Mouse (Mus musculus) cerebellum, adult 9-11 months (tissue): ENCODE data around the gene Apoa2.

Source experiments
- DNase-seq: peaks from one replicate; pipeline ENCODE4 v3.0.0; 2022

The Apoa2 gene

DNA sequence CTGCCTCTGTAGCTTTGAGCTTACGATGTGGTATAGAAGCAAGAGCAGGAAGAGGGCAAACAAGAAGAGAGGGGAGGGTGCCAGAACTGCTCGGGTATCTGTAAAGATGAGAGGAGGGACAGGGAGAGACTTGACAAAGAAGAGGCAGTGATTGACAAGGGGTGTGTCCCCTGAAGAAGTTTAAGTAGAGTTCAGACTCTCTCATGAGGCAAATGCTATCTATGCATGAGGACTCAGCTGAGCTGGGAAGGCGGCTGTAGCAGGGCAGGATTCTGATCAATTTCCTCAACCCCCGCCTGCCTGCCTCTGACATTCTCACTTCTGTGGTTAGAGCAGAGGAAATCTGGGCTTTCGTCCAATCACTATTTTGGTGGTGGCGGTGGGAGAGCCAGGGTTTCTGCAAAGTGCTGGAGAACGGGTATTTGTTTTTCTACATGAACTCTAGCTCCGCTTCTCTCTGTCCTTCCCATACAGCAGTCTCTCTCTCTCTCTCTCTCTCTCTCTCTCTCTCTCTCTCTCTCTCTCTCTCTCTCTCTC lies 37.8 kb downstream of the Apoa2 start:
- DNase-seq = no peak

DNA sequence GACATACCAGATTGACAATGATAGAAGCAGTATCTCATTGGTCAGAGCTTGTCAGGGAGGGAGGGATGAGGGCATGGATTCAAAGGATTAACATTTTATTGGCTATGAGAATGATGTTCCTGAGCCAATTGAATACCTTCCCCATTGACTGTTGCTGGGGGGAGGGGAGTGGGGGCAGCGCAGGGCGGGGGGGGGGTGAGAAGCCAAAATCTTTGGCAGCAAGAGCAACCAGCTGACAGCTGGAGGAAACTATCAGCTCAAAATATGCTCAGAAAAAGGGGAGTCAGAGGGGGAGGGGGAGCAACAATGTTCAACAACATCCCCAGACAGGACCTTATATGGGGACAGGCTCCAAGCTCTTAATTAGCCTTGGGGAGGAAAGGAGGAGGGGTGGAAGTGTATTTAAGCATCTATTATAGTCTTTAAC lies 38.3 kb downstream of the Apoa2 start:
- no peak for DNase-seq

DNA sequence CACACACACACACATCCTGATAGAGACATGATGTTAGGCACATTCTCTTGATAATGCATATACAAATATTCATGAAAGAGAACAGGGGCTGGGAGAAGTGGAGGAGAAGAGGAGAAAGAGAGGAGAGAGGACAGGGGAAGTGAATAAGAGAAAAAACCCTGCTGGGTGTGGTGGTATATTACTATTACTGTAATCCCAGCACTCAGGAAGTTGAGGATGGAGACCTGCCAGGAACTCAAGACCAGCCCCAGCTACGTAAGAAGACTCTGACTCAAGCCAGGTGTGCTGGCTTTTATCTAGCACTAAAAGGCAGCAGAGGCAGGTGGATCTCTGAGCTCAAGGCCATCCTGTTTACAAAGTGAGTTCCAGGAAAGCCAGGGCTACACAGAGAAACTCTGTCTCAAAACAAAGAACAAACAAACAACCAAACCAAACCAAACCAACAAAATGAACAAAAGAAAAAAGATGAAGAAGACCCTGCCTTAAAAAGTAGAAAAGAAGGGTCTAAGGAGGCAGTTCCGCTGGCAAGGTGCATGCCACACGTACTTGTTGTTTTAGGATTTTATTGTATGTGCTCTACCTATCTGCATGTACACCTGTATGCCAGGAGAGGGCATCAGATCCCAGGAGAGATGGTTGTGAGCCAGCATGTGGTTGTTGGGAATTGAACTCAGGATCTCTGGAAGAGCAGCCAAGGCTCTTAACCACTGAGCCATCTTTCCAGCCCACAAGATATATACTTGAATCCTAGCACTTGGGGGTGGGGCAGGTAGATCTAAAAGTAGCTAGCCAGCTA lies 39.0 kb downstream of the Apoa2 start:
- no peak for DNase-seq

DNA sequence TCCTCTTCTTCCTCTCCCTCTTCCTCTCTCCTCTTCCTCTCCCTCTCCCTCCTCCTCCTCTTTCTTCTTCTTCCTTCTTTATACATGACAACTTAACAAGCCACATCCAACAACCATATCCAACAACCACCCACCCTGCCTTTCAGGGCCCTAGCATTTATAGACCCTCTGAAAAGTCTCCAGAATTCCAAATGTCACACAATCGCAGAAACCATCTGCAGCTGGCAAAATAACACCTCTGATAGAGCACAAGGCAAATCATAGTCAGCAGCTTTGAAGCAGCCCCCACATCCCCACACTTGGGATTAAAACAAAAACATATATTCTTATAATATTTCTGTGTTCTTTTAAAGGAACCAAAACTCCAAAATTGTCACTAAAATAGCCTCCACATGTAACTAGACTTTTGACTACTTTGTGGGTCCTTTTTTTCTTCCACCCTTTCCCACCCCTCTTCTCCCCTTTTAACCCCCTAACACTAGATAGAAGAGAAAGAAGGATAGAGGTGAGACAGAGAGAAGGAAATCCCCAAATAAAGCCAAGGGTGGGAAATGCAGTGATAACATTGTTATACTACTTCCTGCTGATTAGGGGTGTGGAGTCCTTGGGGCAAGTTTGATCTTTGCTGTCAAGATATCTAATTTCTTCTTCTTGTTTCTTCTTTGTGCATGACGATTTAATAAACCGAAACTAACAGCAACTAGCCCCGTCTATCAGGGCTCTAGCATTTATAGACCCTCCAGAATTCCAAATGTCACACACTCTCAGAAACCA lies 41.3 kb downstream of the Apoa2 start:
- no peak for DNase-seq

DNA sequence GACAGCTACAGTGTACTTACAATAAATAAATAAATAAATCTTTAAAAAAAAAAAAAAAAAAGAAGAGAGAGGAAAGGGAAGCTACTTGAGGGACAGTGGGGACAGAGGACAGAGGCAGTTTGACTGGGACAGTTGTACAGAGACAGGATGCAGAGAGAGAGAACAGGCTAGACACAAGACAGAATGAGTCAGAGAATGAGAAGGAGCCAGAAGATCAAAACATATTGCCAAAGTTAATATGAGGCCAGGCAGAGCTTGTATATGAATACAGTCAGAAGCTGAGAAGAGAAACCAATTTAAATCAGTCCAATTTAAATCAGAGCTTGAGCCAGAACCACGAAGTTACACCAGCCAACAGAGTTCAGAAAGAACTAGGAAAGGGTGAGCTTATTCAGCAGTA lies 43.5 kb downstream of the Apoa2 start:
- no peak for DNase-seq

DNA sequence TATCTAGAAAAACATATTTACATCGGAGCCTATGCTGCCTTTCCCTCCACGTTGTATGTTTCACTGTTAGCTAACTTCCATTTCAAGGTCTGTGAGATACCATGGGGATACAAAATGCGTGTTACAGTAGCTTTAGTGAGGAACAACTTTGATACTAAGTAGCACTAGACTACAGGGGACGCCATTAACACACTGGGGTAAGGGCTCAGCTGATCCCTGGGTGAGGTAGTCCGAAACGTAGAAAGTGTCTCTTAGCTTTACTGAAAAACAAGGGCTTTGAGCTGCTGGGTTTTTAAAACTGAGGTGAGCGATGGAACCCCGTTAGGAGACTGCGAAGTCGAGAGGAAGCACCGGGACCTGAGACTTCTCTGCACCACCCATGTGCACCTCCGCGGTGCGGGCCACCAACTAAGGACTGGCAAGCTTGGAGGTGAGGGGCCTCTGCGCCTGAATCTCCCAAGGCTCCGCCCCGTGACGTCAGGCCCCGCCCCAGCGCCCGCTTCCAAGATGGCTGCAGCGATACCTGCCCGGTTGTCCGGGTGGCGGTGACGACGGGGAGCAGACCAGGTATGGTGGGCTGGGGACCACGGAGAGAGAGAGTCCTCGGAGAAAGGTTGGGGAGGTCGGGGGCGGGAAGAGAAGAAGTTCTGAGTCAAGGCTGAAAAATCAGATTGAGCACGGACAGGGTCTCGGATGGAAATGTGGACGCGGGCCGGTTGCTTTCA lies 45.2 kb downstream of the Apoa2 start, which contains the start of gene B4galt3:
B4galt3 (plus strand) TSS at position 481 of the 725 bp plus-strand sequence.
- peak; percentile 97 for DNase-seq

DNA sequence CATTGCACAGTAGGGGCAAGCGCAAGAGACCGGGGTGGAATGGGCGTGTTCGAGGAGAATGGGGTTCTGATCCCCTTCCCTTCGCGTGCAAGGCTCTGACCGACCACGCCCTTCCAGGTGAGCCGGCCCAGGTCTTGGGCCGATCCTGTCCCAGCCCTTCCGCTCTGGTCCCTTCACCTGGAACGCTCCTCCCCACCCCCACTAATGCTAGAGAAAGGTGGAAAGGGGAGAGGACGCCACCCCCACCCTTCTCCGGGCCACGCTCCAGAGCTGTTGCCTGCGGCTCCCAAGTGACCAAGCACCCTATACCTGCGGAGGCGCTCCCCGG lies 45.7 kb downstream of the Apoa2 start:
- DNase-seq = no peak

DNA sequence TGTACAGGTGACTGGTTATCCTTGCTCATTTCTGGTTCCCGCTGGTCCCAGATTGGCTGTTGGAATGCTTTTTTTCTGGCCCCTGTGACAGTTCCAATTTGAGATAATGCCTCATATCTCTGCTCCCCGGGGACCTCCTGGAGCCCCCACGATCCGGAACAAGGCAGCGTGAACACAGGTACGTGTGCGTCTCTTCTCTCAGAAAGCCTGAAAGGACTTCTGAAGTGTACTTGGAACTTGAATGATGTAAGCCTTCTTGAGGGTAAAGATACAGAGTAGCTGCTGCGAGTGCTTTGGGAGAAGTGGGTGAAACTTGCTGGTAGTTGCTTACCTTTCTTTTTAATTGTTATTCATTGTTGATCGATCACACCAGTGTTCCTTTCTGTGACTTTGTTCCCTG lies 46.3 kb downstream of the Apoa2 start:
- no peak for DNase-seq

DNA sequence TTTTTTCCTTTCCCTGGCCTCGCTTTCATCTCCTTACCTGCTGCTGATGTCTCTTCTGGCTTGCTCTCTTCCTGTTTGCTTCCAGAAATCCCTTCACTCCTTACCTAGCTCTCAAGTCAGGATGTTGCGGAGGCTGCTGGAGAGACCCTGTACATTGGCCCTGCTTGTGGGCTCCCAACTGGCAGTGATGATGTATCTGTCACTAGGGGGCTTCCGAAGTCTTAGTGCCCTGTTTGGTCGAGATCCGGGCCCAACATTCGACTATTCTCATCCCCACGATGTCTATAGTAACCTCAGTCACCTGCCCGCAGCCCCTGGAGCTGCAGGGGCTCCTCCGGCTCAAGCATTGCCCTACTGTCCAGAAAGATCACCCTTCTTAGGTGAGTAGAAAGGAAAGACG lies 46.8 kb downstream of the Apoa2 start:
- DNase-seq = no peak

DNA sequence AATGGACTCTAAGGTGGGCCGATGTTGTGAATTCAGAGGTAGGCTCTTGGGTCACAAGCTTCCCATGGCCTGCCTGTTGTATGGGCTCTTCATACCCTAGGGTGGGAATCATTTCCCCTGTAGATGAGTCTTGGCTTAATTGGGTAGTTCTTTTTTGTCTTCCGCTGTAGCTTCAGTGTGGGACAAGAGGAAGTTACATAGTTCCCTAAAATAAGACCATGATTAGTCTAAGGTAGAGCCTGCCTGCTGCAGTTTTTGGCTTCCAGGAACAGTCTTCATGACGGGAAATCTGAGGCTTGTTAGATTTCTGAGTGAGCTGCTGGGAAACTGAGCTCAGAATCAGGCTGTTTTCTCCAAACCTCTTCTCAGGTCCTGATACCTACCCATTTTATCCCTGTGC lies 47.2 kb downstream of the Apoa2 start:
- DNase-seq = no peak

DNA sequence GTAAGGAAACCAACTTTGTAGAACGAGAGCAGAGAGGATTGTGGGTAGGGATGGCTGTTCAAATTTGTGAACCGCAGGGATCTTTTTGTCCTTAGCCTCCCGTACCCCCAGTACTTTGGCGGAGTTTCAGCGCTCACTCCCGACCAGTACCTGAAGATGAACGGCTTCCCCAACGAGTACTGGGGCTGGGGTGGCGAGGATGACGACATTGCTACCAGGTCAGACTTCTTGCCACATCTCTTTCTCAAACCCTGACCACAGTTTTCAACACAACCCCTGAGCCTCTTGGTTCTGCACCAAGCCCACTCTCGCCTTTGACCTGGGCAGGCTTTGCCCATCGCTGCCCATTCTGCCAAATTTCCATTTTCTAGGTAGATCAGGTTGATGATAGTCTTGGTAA lies 49.3 kb downstream of the Apoa2 start:
- DNase-seq = no peak

DNA sequence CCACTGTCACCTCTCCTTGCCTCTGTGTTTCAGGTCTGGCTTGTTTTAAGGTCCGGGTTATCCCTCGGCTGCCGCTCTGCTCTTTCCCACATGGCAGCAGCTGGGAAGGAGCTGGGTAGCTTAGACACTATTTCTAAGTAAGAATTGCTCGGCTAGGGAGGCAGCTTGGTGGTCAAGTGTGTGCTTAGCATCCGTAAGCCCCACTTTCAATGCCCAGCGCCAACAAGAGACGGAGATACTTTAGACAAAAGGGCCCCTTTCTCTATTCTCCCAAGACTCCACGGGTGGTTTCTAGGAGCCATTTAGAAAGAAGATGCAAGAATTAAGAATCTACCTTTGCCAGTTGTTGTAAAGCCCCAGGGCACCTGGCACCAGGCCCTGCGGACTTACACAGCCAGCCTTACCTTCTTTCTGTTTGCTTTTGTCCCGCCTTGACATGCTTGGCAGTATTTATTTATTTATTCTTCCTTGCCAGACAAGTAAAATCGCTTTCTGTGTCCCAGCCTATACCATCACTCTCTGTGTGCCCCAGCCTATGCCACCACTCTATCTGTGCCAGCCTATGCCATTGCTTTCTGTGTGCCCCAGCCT lies 50.4 kb downstream of the Apoa2 start:
- no peak for DNase-seq
